Mouse (Mus musculus): ENCODE measurements around the gene Fcer1g.

GRCm38 (mm10) chr1:171204249-171204644 lies 29.9 kb downstream of the Fcer1g start:
- TF ChIP-seq CTCF (IDR thresholded peaks at IDR 0.05; ENCODE audit: borderline replicate concordance, extremely low read depth, insufficient read depth, insufficient read length) = no peak
- TF ChIP-seq POLR2A (IDR thresholded peaks at IDR 0.05; ENCODE audit: borderline replicate concordance, extremely low read depth, insufficient read depth, insufficient read length, poor library complexity, severe bottlenecking) = no peak
